Mouse (Mus musculus): ENCODE measurements around the gene Rab21. TPM values are rescaled to one million over a fixed set of nuclear protein-coding genes. Genes with fewer than 3 reads are reported as not detected.

Gene Rab21
- 18.6 and 22.0 TPM in 2 replicates for polyA plus RNA-seq (2014; fragmentation: Nextera tagmentation; extraction: Ambion mirVana)

- ATAC-seq (ENCODE audit: insufficient number of reproducible peaks, insufficient read depth, low FRiP score, low read depth): peak; percentile 89
- H3K9ac ChIP-seq (ENCODE audit: low read length): peak within 1 kb of the TSS; percentile 99
- peak within 1 kb of the TSS; percentile 77 to 95 for H3K4me3 ChIP-seq (ENCODE audit: control insufficient read depth in 1 of 2, insufficient read depth in 1 of 2, low read depth in 1 of 2, low read length in 2 of 2)
- peak within 1 kb of the TSS; percentile 99 to 100 for H3K27ac ChIP-seq (replicated peaks in 1 of 2; ENCODE audit: control insufficient read depth in 1 of 2, insufficient read depth in 1 of 2, low read depth in 2 of 2, low read length in 2 of 2)
- peak within 1 kb of the TSS; percentile 88 for H3K4me2 ChIP-seq (ENCODE audit: low read length)
- no peaks in the 10 kb centered on the region for H3K27me3 ChIP-seq (ENCODE audit: control insufficient read depth, insufficient read depth, low read length)
- peaks cover 25 to 39% of the 10 kb centered on the region in 2 experiments for H3K4me1 ChIP-seq (ENCODE audit: control insufficient read depth in 2 of 2, insufficient read depth in 2 of 2, low read length in 2 of 2)
- under 1% methylated on average over 48 of the region's 48 CpGs for WGBS
- H3K36me3 ChIP-seq (ENCODE audit: control insufficient read depth, insufficient read depth, low read length): no peaks in the 10 kb centered on the region
- no peaks in the 10 kb centered on the region for H3K9me3 ChIP-seq (ENCODE audit: control insufficient read depth, low read length)
Measured at GRCm38 (mm10) chr10:115315473-115316171, at the start of gene Rab21. Rab21 (minus strand) TSS chr10:115315594.

DNA sequence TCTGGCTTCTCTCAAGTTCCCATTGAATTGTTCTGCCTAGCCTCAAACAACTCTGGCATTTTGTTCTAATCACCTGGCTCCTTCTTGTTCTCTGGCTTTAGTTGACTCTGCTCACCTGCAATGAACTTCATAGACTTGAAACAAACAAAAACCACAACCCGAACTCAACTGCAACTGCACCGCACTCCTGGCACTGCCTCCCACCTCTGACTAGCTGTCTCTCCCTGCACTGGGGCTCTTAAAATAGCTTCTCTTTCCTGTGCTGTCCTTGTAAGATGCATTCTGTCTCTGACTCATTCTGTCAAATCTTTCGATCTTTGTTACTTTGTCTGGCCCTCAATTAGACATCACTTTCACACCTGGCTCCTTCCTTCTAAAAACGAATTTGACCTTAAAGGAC is 47.8 kb upstream of the Rab21 start:
- Histone ChIP-seq H3K4me3 (ENCODE audit: control insufficient read depth in 1 of 2, insufficient read depth in 1 of 2, low read depth in 1 of 2, low read length in 2 of 2) (peak overlapping the region in 1 of 2 experiments; percentile 61; a peak in 2 of 4 replicates), H3K9me3 (ENCODE audit: control insufficient read depth, low read length) (no peaks in the 10 kb centered on the region), H3K27ac (replicated peaks in 1 of 2; ENCODE audit: control insufficient read depth in 1 of 2, insufficient read depth in 1 of 2, low read depth in 2 of 2, low read length in 2 of 2) (peak overlapping the region in 1 of 2 experiments; percentile 95; a peak in 2 of 4 replicates), H3K4me2 (ENCODE audit: low read length) (peak overlapping the region; percentile 91), H3K36me3 (ENCODE audit: control insufficient read depth, insufficient read depth, low read length) (no peaks in the 10 kb centered on the region), H3K9ac (ENCODE audit: low read length) (peak overlapping the region; percentile 78), H3K4me1 (ENCODE audit: control insufficient read depth in 2 of 2, insufficient read depth in 2 of 2, low read length in 2 of 2) (peaks cover 3 to 13% of the 10 kb centered on the region in 2 experiments; a peak in 2 of 4 replicates), H3K27me3 (ENCODE audit: control insufficient read depth, insufficient read depth, low read length) (no peaks in the 10 kb centered on the region)
- 75% methylated on average over 4 of the region's 4 CpGs for WGBS
- no peak for ATAC-seq (ENCODE audit: insufficient number of reproducible peaks, insufficient read depth, low FRiP score, low read depth)

DNA sequence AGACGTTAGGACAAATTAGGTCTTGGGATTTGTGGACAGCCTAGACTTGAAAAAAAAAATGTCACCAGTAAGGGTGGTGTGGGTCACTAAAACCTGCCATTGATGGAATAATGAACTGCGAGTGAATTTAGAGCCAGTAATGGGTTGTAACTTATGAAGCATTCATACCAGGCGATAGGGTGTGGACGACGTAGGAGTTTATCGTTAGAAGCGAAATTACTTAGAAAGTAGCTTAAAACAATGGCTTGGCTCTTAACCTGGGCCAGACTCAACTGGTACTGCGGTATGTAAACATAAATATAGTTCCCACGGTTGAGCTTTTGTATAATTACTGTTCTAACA is 47.2 kb upstream of the Rab21 start:
- WGBS: 9% methylated on average over 9 of the region's 9 CpGs
- peak overlapping the region; percentile 61 to 67 for H3K4me3 ChIP-seq (ENCODE audit: control insufficient read depth in 1 of 2, insufficient read depth in 1 of 2, low read depth in 1 of 2, low read length in 2 of 2)

GRCm38 (mm10) chr10:115361840-115362622 is 46.6 kb upstream of the Rab21 start, which contains the start of gene Tmem19:
Tmem19 (minus strand) TSS chr10:115362501.
- peaks cover 3 to 8% of the 10 kb centered on the region in 2 experiments; a peak in 2 of 4 replicates for H3K4me1 ChIP-seq (ENCODE audit: control insufficient read depth in 2 of 2, insufficient read depth in 2 of 2, low read length in 2 of 2)
- WGBS: under 1% methylated on average over 56 of the region's 58 CpGs
- H3K36me3 ChIP-seq (ENCODE audit: control insufficient read depth, insufficient read depth, low read length): peaks cover 6% of the 10 kb centered on the region; the same call in 1 of the 2 replicates
- no peaks in the 10 kb centered on the region for H3K27me3 ChIP-seq (ENCODE audit: control insufficient read depth, insufficient read depth, low read length)
- H3K4me3 ChIP-seq (ENCODE audit: control insufficient read depth in 1 of 2, insufficient read depth in 1 of 2, low read depth in 1 of 2, low read length in 2 of 2): peak within 1 kb of the TSS; percentile 61 to 84
- H3K9ac ChIP-seq (ENCODE audit: low read length): peak within 1 kb of the TSS; percentile 78
- ATAC-seq (ENCODE audit: insufficient number of reproducible peaks, insufficient read depth, low FRiP score, low read depth): peak; percentile 100
- peak within 1 kb of the TSS; percentile 91 for H3K4me2 ChIP-seq (ENCODE audit: low read length)
- no peaks in the 10 kb centered on the region for H3K9me3 ChIP-seq (ENCODE audit: control insufficient read depth, low read length)
- peak within 1 kb of the TSS; percentile 95 to 98 for H3K27ac ChIP-seq (replicated peaks in 1 of 2; ENCODE audit: control insufficient read depth in 1 of 2, insufficient read depth in 1 of 2, low read depth in 2 of 2, low read length in 2 of 2)

More for the DNA sequence above, 47.2 kb upstream of the Rab21 start:
- no peak for ATAC-seq (ENCODE audit: insufficient number of reproducible peaks, insufficient read depth, low FRiP score, low read depth)
- no peaks in the 10 kb centered on the region for H3K36me3 ChIP-seq (ENCODE audit: control insufficient read depth, insufficient read depth, low read length)
- peak overlapping the region; percentile 95 to 98 for H3K27ac ChIP-seq (replicated peaks in 1 of 2; ENCODE audit: control insufficient read depth in 1 of 2, insufficient read depth in 1 of 2, low read depth in 2 of 2, low read length in 2 of 2)
- no peaks in the 10 kb centered on the region for H3K9me3 ChIP-seq (ENCODE audit: control insufficient read depth, low read length)
- H3K27me3 ChIP-seq (ENCODE audit: control insufficient read depth, insufficient read depth, low read length): no peaks in the 10 kb centered on the region
- peak overlapping the region; percentile 78 for H3K9ac ChIP-seq (ENCODE audit: low read length)
- H3K4me2 ChIP-seq (ENCODE audit: low read length): peak overlapping the region; percentile 91
- H3K4me1 ChIP-seq (ENCODE audit: control insufficient read depth in 2 of 2, insufficient read depth in 2 of 2, low read length in 2 of 2): peaks cover 3 to 13% of the 10 kb centered on the region in 2 experiments; a peak in 2 of 4 replicates

- peaks cover 11% of the 10 kb centered on the region; the same call in 1 of the 2 replicates for H3K36me3 ChIP-seq (ENCODE audit: control insufficient read depth, insufficient read depth, low read length)
- H3K9me3 ChIP-seq (ENCODE audit: control insufficient read depth, low read length): no peaks in the 10 kb centered on the region
- no peak overlapping the region for H3K27ac ChIP-seq (replicated peaks in 1 of 2; ENCODE audit: control insufficient read depth in 1 of 2, insufficient read depth in 1 of 2, low read depth in 2 of 2, low read length in 2 of 2)
- no peak overlapping the region for H3K9ac ChIP-seq (ENCODE audit: low read length)
- H3K27me3 ChIP-seq (ENCODE audit: control insufficient read depth, insufficient read depth, low read length): no peaks in the 10 kb centered on the region
- no peak for ATAC-seq (ENCODE audit: insufficient number of reproducible peaks, insufficient read depth, low FRiP score, low read depth)
- H3K4me3 ChIP-seq (ENCODE audit: control insufficient read depth in 1 of 2, insufficient read depth in 1 of 2, low read depth in 1 of 2, low read length in 2 of 2): no peak overlapping the region
- H3K4me2 ChIP-seq (ENCODE audit: low read length): no peak overlapping the region
- peaks cover 3 to 6% of the 10 kb centered on the region in 2 experiments; a peak in 2 of 4 replicates for H3K4me1 ChIP-seq (ENCODE audit: control insufficient read depth in 2 of 2, insufficient read depth in 2 of 2, low read length in 2 of 2)
- WGBS: 86% methylated on average over 7 of the region's 7 CpGs
Measured at GRCm38 (mm10) chr10:115359066-115359465, 43.7 kb upstream of the Rab21 start.

GRCm38 (mm10) chr10:115358216-115358919 is 43.0 kb upstream of the Rab21 start:
- 85% methylated on average over 17 of the region's 17 CpGs for WGBS
- H3K27me3 ChIP-seq (ENCODE audit: control insufficient read depth, insufficient read depth, low read length): no peaks in the 10 kb centered on the region
- no peak overlapping the region for H3K27ac ChIP-seq (replicated peaks in 1 of 2; ENCODE audit: control insufficient read depth in 1 of 2, insufficient read depth in 1 of 2, low read depth in 2 of 2, low read length in 2 of 2)
- no peak overlapping the region for H3K4me2 ChIP-seq (ENCODE audit: low read length)
- H3K9ac ChIP-seq (ENCODE audit: low read length): no peak overlapping the region
- H3K36me3 ChIP-seq (ENCODE audit: control insufficient read depth, insufficient read depth, low read length): peaks cover 11% of the 10 kb centered on the region; the same call in 1 of the 2 replicates
- no peak for ATAC-seq (ENCODE audit: insufficient number of reproducible peaks, insufficient read depth, low FRiP score, low read depth)
- no peaks in the 10 kb centered on the region for H3K9me3 ChIP-seq (ENCODE audit: control insufficient read depth, low read length)
- H3K4me1 ChIP-seq (ENCODE audit: control insufficient read depth in 2 of 2, insufficient read depth in 2 of 2, low read length in 2 of 2): peaks cover 3 to 6% of the 10 kb centered on the region in 2 experiments; a peak in 2 of 4 replicates
- no peak overlapping the region for H3K4me3 ChIP-seq (ENCODE audit: control insufficient read depth in 1 of 2, insufficient read depth in 1 of 2, low read depth in 1 of 2, low read length in 2 of 2)

DNA sequence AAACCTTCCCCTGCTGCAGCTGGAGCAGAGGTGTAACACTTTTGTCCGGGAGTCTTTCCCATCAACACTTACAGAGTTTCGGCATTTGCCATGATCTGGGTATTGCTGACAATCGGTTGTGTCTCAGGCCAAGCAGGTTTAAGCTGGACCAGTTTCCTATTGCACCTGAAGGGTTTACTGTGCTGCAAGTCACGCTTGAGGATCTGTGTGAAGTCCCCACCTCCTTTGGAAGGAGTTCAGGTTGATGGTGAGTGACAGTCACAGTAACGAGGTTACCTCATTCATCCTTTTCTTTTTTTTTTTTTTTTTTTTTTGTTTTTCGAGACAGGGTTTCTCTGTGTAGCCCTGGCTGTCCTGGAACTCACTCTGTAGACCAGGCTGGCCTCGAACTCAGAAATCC is 40.7 kb upstream of the Rab21 start:
- no peak for ATAC-seq (ENCODE audit: insufficient number of reproducible peaks, insufficient read depth, low FRiP score, low read depth)
- H3K36me3 ChIP-seq (ENCODE audit: control insufficient read depth, insufficient read depth, low read length): peaks cover 11% of the 10 kb centered on the region; the same call in 1 of the 2 replicates
- H3K9ac ChIP-seq (ENCODE audit: low read length): no peak overlapping the region
- no peaks in the 10 kb centered on the region for H3K9me3 ChIP-seq (ENCODE audit: control insufficient read depth, low read length)
- H3K4me1 ChIP-seq (ENCODE audit: control insufficient read depth in 2 of 2, insufficient read depth in 2 of 2, low read length in 2 of 2): no peaks in the 10 kb centered on the region
- H3K4me3 ChIP-seq (ENCODE audit: control insufficient read depth in 1 of 2, insufficient read depth in 1 of 2, low read depth in 1 of 2, low read length in 2 of 2): no peak overlapping the region
- H3K4me2 ChIP-seq (ENCODE audit: low read length): no peak overlapping the region
- H3K27me3 ChIP-seq (ENCODE audit: control insufficient read depth, insufficient read depth, low read length): no peaks in the 10 kb centered on the region
- 90% methylated on average over 6 of the region's 7 CpGs for WGBS
- H3K27ac ChIP-seq (replicated peaks in 1 of 2; ENCODE audit: control insufficient read depth in 1 of 2, insufficient read depth in 1 of 2, low read depth in 2 of 2, low read length in 2 of 2): no peak overlapping the region

Measured in heart, embryonic 14.5 days (tissue).